Mouse (Mus musculus): ENCODE measurements around the gene Radil. TPM values are rescaled to one million over a fixed set of nuclear protein-coding genes. Genes with fewer than 3 reads are reported as not detected.

Gene Radil
- total and polyA plus RNA-seq, 2 experiments from 2014 or later = 15.4 to 17.0 TPM

DNA sequence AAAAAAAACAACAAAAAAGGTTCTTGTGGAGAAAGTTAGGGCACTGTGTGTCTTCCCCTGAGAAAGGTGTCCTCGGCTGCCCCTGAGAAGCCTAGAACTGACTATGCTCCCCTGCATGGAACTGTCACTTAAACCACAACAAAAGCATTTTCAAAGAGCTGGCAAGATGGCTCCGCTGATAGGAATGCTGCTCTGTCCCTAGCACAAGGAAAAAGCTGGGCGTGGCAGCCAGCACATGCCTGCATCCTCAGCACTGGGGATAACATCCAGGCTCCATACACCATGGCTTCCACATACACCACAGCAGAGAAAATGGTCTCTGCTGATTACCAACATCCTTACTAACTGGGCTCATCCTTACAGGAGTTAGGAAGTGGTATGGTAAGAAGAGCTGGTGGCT lies 3.8 kb downstream of the Radil start:
- Histone ChIP-seq H3K4me2 (ENCODE audit: low read depth, low read length, poor library complexity, severe bottlenecking) (no peak overlapping the region), H3K27me3 (ENCODE audit: insufficient read depth, low read length) (no peaks in the 10 kb centered on the region), H3K36me3 (ENCODE audit: insufficient read depth, low read length) (peaks cover 8% of the 10 kb centered on the region; the same call in 1 of the 2 replicates), H3K9me3 (ENCODE audit: low read length) (no peaks in the 10 kb centered on the region), H3K4me3 (ENCODE audit: low read depth, low read length) (no peak overlapping the region), H3K27ac (ENCODE audit: low read depth, low read length) (no peak overlapping the region), H3K9ac (replicated peaks; ENCODE audit: low read length, poor library complexity, severe bottlenecking) (no peak overlapping the region), H3K4me1 (ENCODE audit: insufficient read depth, low read length) (0 out of 2 replicates have a peak, but pooled peaks cover 6% of the 10 kb centered on the region)
- 65% methylated on average over 3 of the region's 3 CpGs for WGBS
- DNase-seq (ENCODE audit: low spot score) (no peak), ATAC-seq (ENCODE audit: low FRiP score) (no peak)
- TF ChIP-seq CTCF (IDR thresholded peaks at IDR 0.05) = no peak

DNA sequence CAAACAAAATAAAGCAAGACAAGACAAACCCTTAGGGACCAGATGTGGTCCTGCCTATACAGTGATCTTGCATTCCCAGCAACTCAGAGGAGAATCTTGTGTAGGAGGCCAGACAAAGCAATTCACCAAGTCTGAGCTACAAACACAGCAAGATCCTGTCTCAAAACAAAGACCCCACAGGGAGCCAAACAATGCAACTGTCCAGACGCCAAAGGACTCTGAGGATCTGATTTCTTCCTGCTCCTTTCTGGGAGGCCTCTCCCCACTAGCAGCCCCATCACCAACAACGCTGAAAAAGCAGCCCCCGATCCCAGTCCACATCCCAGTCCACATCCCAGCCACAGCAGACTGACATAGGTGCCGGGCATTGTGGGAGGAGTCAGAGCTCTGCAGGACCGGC lies 4.6 kb downstream of the Radil start:
- DNase-seq (ENCODE audit: low spot score) (no peak), ATAC-seq (ENCODE audit: low FRiP score) (no peak)
- Histone ChIP-seq H3K4me1 (ENCODE audit: insufficient read depth, low read length) (0 out of 2 replicates have a peak, but pooled peaks cover 6% of the 10 kb centered on the region), H3K4me3 (ENCODE audit: low read depth, low read length) (no peak overlapping the region), H3K9me3 (ENCODE audit: low read length) (no peaks in the 10 kb centered on the region), H3K27ac (ENCODE audit: low read depth, low read length) (no peak overlapping the region), H3K4me2 (ENCODE audit: low read depth, low read length, poor library complexity, severe bottlenecking) (no peak overlapping the region), H3K9ac (replicated peaks; ENCODE audit: low read length, poor library complexity, severe bottlenecking) (no peak overlapping the region), H3K27me3 (ENCODE audit: insufficient read depth, low read length) (no peaks in the 10 kb centered on the region), H3K36me3 (ENCODE audit: insufficient read depth, low read length) (peaks cover 10% of the 10 kb centered on the region; the same call in 1 of the 2 replicates)
- 6% methylated on average over 5 of the region's 5 CpGs for WGBS
- no peak for TF ChIP-seq CTCF (IDR thresholded peaks at IDR 0.05)

DNA sequence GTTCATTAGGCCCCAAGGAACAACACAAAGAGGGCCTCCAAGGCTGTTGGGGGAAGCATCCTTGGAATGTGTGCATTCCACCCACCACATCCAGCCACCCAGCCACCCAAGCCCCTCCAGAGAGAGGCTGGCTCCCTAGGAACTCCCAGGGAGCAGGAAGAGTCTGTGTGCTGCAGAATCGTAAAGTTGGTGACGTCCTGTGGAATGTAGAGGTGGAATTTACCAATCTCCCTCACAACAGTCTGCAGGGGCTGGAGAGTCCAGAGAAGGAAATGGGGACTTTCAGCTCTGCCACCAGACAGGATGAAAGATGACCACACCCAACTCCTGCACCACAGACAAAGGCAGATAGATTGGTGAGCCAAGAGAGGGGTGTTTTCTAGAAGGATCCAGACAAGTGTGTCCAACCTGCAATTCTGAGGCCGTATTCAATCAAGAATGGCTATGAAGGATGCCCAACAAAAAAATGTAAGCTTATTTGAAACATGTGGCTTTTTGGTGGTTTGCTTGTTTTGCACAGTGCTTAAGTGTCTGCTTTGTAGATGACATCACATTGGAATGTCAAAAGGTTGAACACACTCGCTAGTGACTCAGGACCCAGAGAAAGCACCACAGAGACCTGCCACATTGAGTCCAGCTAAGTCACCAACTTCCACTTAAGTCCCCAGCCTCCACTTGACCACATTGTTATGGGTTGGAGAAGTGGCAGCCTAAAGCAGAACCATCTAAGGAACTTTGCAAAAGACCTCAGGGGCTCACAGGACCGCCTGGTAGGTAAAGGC lies 5.7 kb downstream of the Radil start:
- 0 out of 2 replicates have a peak, but pooled peaks cover 6% of the 10 kb centered on the region for H3K4me1 ChIP-seq (ENCODE audit: insufficient read depth, low read length)
- H3K4me2 ChIP-seq (ENCODE audit: low read depth, low read length, poor library complexity, severe bottlenecking) = no peak overlapping the region
- TF ChIP-seq CTCF (IDR thresholded peaks at IDR 0.05) = no peak
- H3K9ac ChIP-seq (replicated peaks; ENCODE audit: low read length, poor library complexity, severe bottlenecking) = no peak overlapping the region
- no peaks in the 10 kb centered on the region for H3K27me3 ChIP-seq (ENCODE audit: insufficient read depth, low read length)
- DNase-seq (ENCODE audit: low spot score) = no peak
- H3K9me3 ChIP-seq (ENCODE audit: low read length) = no peaks in the 10 kb centered on the region
- H3K36me3 ChIP-seq (ENCODE audit: insufficient read depth, low read length) = peaks cover 10% of the 10 kb centered on the region; the same call in 1 of the 2 replicates
- no peak overlapping the region for H3K27ac ChIP-seq (ENCODE audit: low read depth, low read length)
- no peak overlapping the region for H3K4me3 ChIP-seq (ENCODE audit: low read depth, low read length)
- WGBS = 77% methylated on average over 5 of the region's 5 CpGs
- ATAC-seq (ENCODE audit: low FRiP score) = no peak

DNA sequence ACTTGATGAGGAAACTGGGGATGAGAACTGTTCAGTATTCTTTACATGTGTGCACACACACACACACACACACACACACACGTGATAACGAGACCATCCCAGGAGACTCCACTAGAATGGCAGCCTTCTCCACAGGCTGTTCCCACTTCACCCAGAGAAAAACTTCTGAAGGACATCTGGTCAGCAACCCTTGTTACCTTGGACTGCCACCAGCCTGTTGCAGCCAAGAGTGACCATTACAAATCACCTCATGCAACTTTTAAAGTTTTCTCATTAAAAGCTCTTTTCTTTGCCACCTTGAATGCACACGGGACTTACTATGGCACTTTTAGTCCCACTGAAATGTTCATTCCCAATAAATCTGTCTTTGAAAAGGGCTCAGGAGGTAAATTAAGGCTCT lies 13.6 kb downstream of the Radil start:
- no peak for DNase-seq (ENCODE audit: low spot score)
- Histone ChIP-seq H3K9ac (replicated peaks; ENCODE audit: low read length, poor library complexity, severe bottlenecking) (no peak overlapping the region), H3K4me1 (ENCODE audit: insufficient read depth, low read length) (no peaks in the 10 kb centered on the region), H3K4me2 (ENCODE audit: low read depth, low read length, poor library complexity, severe bottlenecking) (no peak overlapping the region), H3K4me3 (ENCODE audit: low read depth, low read length) (no peak overlapping the region), H3K36me3 (ENCODE audit: insufficient read depth, low read length) (0 out of 2 replicates have a peak, but pooled peaks cover 2% of the 10 kb centered on the region), H3K27me3 (ENCODE audit: insufficient read depth, low read length) (no peaks in the 10 kb centered on the region), H3K9me3 (ENCODE audit: low read length) (no peaks in the 10 kb centered on the region), H3K27ac (ENCODE audit: low read depth, low read length) (no peak overlapping the region)
- 86% methylated on average over 3 of the region's 3 CpGs for WGBS
- ATAC-seq (ENCODE audit: low FRiP score) = no peak
- no peak for TF ChIP-seq CTCF (IDR thresholded peaks at IDR 0.05)

DNA sequence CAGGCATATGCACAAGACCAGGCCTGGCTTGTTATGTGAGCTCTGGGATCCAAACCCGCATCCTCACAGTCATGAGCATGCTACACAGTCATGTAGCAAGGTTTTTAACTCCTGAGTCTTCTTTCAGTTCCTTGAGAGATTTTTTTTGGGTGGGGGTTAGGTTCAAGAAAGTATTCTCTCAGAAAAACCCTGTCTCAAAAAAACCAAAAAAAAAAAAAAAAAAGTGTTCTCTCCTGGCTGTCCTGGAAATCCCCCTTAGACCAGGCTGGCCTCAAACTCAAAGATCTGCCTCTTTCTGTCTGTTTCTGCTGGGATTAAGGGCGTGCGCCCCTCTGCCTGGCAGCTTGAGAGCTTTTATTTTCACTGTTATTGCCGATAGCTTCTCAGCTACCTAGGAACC lies 15.5 kb downstream of the Radil start:
- no peak overlapping the region for H3K9ac ChIP-seq (replicated peaks; ENCODE audit: low read length, poor library complexity, severe bottlenecking)
- H3K4me3 ChIP-seq (ENCODE audit: low read depth, low read length) = no peak overlapping the region
- ATAC-seq (ENCODE audit: low FRiP score) (no peak), DNase-seq (ENCODE audit: low spot score) (no peak)
- TF ChIP-seq CTCF (IDR thresholded peaks at IDR 0.05) = no peak
- no peaks in the 10 kb centered on the region for H3K9me3 ChIP-seq (ENCODE audit: low read length)
- H3K4me2 ChIP-seq (ENCODE audit: low read depth, low read length, poor library complexity, severe bottlenecking) = no peak overlapping the region
- no peaks in the 10 kb centered on the region for H3K27me3 ChIP-seq (ENCODE audit: insufficient read depth, low read length)
- H3K36me3 ChIP-seq (ENCODE audit: insufficient read depth, low read length) = no peaks in the 10 kb centered on the region
- WGBS = 81% methylated on average over 4 of the region's 4 CpGs
- no peaks in the 10 kb centered on the region for H3K4me1 ChIP-seq (ENCODE audit: insufficient read depth, low read length)
- H3K27ac ChIP-seq (ENCODE audit: low read depth, low read length) = no peak overlapping the region

DNA sequence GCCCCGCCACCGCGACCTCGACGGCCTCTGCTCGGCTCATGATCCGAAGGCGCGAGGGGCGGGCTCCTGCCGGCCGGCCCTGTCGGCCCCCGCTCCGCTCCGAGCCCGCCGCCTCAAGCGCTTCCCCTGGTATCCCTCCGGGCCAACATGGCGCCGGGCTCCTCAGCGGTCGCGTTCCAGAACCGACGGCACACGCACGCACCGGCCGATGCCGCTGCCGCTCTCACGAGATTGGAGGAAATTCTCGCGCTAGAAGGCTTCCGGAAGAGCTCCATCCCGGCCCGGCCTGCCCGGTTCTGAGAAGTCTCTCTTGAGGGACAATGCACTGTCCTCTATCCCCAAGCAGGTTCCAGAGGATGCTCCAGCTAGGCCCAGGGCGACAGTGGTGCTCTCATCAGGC lies 21.0 kb downstream of the Radil start, which contains the start of gene Papolb:
TSS of gene Papolb (minus strand) at position 162 of the 400 bp plus-strand sequence.
- 47% methylated on average over 41 of the region's 41 CpGs for WGBS
- H3K4me2 ChIP-seq (ENCODE audit: low read depth, low read length, poor library complexity, severe bottlenecking) = no peak within 1 kb of the TSS
- no peaks in the 10 kb centered on the region for H3K36me3 ChIP-seq (ENCODE audit: insufficient read depth, low read length)
- H3K27ac ChIP-seq (ENCODE audit: low read depth, low read length) = no peak within 1 kb of the TSS
- TF ChIP-seq CTCF (IDR thresholded peaks at IDR 0.05) = no peak
- no peaks in the 10 kb centered on the region for H3K27me3 ChIP-seq (ENCODE audit: insufficient read depth, low read length)
- H3K9ac ChIP-seq (replicated peaks; ENCODE audit: low read length, poor library complexity, severe bottlenecking) = no peak within 1 kb of the TSS
- H3K4me1 ChIP-seq (ENCODE audit: insufficient read depth, low read length) = no peaks in the 10 kb centered on the region
- H3K4me3 ChIP-seq (ENCODE audit: low read depth, low read length) = no peak within 1 kb of the TSS
- peaks cover 3% of the 10 kb centered on the region; the same call in 1 of the 2 replicates for H3K9me3 ChIP-seq (ENCODE audit: low read length)
- DNase-seq (ENCODE audit: low spot score) (no peak), ATAC-seq (ENCODE audit: low FRiP score) (no peak)

Measured in midbrain, postnatal 0 days (tissue).